Mouse (Mus musculus): ENCODE data around the gene Amdhd1. TPM values are rescaled to one million over a fixed set of nuclear protein-coding genes. Genes with fewer than 3 reads are reported as not detected.

Amdhd1 gene
- 0.09 TPM in 1 of 2 replicates, not detected in the other for polyA plus RNA-seq (2015; fragmentation: Nextera tagmentation; extraction: Ambion mirVana)

DNA sequence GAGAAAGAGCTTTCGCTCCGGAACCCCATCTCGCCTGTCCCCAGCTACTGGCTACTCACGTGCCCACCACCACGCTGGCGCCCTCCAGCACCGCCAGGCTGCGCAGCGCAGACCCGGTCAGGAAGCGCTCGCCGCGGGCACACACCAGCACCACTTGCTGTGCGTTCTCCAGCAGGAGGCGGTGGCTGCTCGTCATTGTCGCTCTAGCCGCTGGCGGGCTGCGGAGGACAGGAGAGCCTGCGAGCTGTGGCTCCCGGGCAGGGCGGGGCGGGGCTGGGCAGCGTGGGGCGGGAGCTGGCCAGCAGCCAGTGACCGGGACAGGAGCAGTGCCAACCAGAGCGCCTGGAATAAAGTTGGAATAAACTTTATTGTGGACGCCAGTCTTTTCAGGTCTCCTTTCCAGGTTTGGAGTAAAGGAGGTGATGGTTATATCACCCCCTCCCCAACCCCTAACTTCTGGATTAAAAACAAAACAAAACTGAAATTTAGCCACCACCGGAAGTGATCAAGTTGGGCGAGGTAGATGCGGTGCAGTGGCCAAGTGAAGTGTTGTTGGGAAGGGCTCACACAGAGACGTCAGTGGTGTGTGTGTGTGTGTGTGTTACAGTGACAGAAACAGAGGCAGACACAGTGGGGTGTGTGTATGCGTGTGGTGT lies at the start of gene Amdhd1:
Amdhd1 (minus strand) TSS at position 259 of the 656 bp plus-strand sequence.
- Histone ChIP-seq H3K27me3 (replicated peaks; ENCODE audit: control insufficient read depth, insufficient read depth, low read length) (0 out of 2 replicates have a peak, but pooled peaks cover 6% of the 10 kb centered on the region), H3K4me3 (ENCODE audit: low read depth, low read length) (peak within 1 kb of the TSS; percentile 36), H3K36me3 (ENCODE audit: control insufficient read depth, insufficient read depth) (no peaks in the 10 kb centered on the region), H3K9me3 (ENCODE audit: control insufficient read depth) (no peaks in the 10 kb centered on the region), H3K27ac (ENCODE audit: low read depth, low read length) (no peak within 1 kb of the TSS), H3K9ac (ENCODE audit: low read depth, low read length) (0 out of 2 replicates have a peak within 1 kb of the TSS, but pooled peaks have one; percentile 13), H3K4me2 (replicated peaks; ENCODE audit: low read depth) (peak within 1 kb of the TSS; percentile 73), H3K4me1 (replicated peaks; ENCODE audit: control insufficient read depth, insufficient read depth, low read length) (no peaks in the 10 kb centered on the region)
- peak; percentile 95 for ATAC-seq
- WGBS: 3% methylated on average over 35 of the region's 35 CpGs
- peak; percentile 94 for TF ChIP-seq CTCF (IDR thresholded peaks at IDR 0.05; ENCODE audit: low read depth)

DNA sequence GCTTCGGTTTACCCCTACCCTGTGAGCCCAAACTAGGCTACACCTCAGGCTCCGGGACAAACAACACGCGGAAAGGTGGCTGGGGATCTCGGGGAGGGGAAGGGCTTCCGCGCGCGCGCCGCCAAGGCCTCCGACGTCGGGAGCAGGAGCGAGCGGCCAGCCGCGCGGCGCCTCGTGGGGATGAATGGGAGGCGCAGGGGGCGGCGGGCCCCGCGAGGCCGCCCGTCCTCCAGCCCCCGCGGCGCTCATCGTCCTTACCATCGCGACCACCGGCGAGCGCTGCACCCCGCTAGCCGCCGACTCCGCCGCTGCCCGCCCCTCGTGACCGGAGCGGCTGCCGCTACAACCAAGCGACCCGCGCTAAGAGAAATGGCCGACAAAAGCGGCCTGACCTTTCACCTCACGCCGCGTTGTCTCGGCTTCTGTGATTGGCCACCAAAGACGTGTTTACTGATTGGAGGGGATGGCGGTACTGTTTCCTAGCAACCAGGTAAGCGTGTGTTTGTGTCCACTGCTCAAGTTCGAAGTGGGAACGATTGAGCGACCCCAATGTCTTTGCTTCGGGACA lies 49.5 kb upstream of the Amdhd1 start, which contains the start of gene Snrpf:
Snrpf (minus strand) TSS at position 426 of the 568 bp plus-strand sequence.
- WGBS: 1% methylated on average over 63 of the region's 63 CpGs
- no peaks in the 10 kb centered on the region for H3K9me3 ChIP-seq (ENCODE audit: control insufficient read depth)
- H3K27ac ChIP-seq (ENCODE audit: low read depth, low read length): peak within 1 kb of the TSS; percentile 68
- H3K9ac ChIP-seq (ENCODE audit: low read depth, low read length): peak within 1 kb of the TSS; percentile 77
- peak; percentile 90 for ATAC-seq
- peak within 1 kb of the TSS; percentile 84 for H3K4me2 ChIP-seq (replicated peaks; ENCODE audit: low read depth)
- H3K4me3 ChIP-seq (ENCODE audit: low read depth, low read length): peak within 1 kb of the TSS; percentile 72
- no peaks in the 10 kb centered on the region for H3K27me3 ChIP-seq (replicated peaks; ENCODE audit: control insufficient read depth, insufficient read depth, low read length)
- H3K36me3 ChIP-seq (ENCODE audit: control insufficient read depth, insufficient read depth): no peaks in the 10 kb centered on the region
- TF ChIP-seq CTCF (IDR thresholded peaks at IDR 0.05; ENCODE audit: low read depth): no peak
- no peaks in the 10 kb centered on the region; the same call in 1 of the 2 replicates for H3K4me1 ChIP-seq (replicated peaks; ENCODE audit: control insufficient read depth, insufficient read depth, low read length)

DNA sequence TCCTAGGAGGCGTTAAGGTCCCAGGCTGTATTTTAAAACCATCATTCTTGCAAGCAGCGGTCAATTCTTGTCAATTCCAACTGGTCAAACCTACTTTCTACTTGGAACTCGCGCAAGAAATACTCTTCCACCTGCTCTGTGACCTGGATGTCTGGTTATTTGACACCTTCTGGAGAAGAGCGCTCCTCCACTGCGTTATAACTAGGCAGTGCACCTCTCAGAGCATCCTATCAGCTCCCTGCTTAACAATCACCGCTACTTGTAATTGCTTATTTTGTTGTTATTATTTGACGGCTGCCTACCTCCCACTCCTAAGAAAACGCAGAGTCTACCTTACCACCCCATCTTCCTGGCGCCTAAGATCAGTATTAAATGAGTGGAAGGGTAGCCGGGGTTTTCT lies 49.0 kb upstream of the Amdhd1 start:
- no peak for TF ChIP-seq CTCF (IDR thresholded peaks at IDR 0.05; ENCODE audit: low read depth)
- Histone ChIP-seq H3K27me3 (replicated peaks; ENCODE audit: control insufficient read depth, insufficient read depth, low read length) (no peaks in the 10 kb centered on the region), H3K36me3 (ENCODE audit: control insufficient read depth, insufficient read depth) (no peaks in the 10 kb centered on the region), H3K9me3 (ENCODE audit: control insufficient read depth) (no peaks in the 10 kb centered on the region), H3K4me3 (ENCODE audit: low read depth, low read length) (peak overlapping the region; percentile 72), H3K4me2 (replicated peaks; ENCODE audit: low read depth) (peak overlapping the region; percentile 84), H3K27ac (ENCODE audit: low read depth, low read length) (0 out of 2 replicates have a peak overlapping the region, but pooled peaks have one; percentile 68), H3K9ac (ENCODE audit: low read depth, low read length) (peak overlapping the region; percentile 77), H3K4me1 (replicated peaks; ENCODE audit: control insufficient read depth, insufficient read depth, low read length) (no peaks in the 10 kb centered on the region; the same call in 1 of the 2 replicates)
- whole genome bisulfite sequencing: 1% methylated on average over 11 of the region's 11 CpGs
- ATAC-seq: no peak

DNA sequence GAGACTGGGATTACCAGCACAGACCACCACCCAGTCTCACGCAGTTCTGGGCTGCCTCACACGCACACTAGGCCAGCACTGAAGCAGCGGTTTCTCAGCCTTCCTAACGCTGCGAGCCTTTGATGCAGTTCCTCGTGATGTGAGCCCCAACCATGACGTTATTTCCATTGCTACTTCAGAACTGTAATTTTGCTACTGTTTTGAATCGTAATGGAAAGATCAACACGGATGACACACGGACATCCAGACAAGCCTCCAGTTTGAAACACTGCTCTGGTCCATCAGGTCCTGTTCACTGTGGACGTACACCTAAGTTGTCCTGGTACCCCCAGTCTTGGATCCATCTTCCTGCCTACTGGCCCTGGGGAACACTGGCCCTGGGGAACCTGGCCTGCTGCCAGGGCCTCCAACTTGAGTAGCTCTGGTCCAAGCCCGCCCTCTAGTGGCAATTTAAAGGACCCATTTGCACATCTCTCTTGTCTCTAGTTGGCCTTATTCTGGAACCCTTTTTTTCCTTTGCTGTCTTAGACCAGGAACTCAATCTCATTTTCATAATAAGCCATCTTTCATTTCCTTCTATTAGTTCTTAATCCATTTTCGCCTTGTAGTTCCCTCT lies 37.5 kb upstream of the Amdhd1 start:
- H3K27ac ChIP-seq (ENCODE audit: low read depth, low read length): no peak overlapping the region
- H3K4me1 ChIP-seq (replicated peaks; ENCODE audit: control insufficient read depth, insufficient read depth, low read length): no peaks in the 10 kb centered on the region
- peaks cover 4% of the 10 kb centered on the region; the same call in 1 of the 2 replicates for H3K36me3 ChIP-seq (ENCODE audit: control insufficient read depth, insufficient read depth)
- 0 out of 2 replicates have a peak, but pooled peaks have one; percentile 16 for ATAC-seq
- WGBS: 59% methylated on average over 13 of the region's 13 CpGs
- peak; percentile 90 for TF ChIP-seq CTCF (IDR thresholded peaks at IDR 0.05; ENCODE audit: low read depth)
- no peak overlapping the region for H3K9ac ChIP-seq (ENCODE audit: low read depth, low read length)
- H3K9me3 ChIP-seq (ENCODE audit: control insufficient read depth): no peaks in the 10 kb centered on the region
- H3K27me3 ChIP-seq (replicated peaks; ENCODE audit: control insufficient read depth, insufficient read depth, low read length): no peaks in the 10 kb centered on the region
- no peak overlapping the region for H3K4me2 ChIP-seq (replicated peaks; ENCODE audit: low read depth)
- H3K4me3 ChIP-seq (ENCODE audit: low read depth, low read length): no peak overlapping the region

DNA sequence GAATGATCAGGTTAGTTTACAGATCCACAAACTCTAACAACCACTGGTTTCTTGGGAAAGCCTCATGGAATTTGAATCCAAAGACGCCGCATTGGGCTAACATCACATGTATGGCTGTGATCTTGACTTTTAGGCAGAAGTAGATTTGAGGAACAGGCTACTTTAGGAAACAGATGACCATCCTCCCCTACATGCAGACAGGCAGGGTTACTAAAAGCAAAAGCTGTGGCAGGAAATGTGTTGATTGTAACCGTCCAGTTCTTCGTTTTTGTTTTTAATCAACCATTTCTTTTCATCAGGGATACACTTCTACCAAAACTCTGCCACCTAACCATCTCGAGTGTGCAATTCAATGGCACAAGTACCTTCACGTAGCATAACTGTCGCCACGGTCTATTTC lies 36.1 kb upstream of the Amdhd1 start:
- 88% methylated on average over 8 of the region's 8 CpGs for WGBS
- no peak for ATAC-seq
- H3K27me3 ChIP-seq (replicated peaks; ENCODE audit: control insufficient read depth, insufficient read depth, low read length): no peaks in the 10 kb centered on the region
- H3K4me3 ChIP-seq (ENCODE audit: low read depth, low read length): no peak overlapping the region
- H3K9me3 ChIP-seq (ENCODE audit: control insufficient read depth): no peaks in the 10 kb centered on the region
- H3K4me2 ChIP-seq (replicated peaks; ENCODE audit: low read depth): no peak overlapping the region
- TF ChIP-seq CTCF (IDR thresholded peaks at IDR 0.05; ENCODE audit: low read depth): no peak
- H3K27ac ChIP-seq (ENCODE audit: low read depth, low read length): no peak overlapping the region
- no peaks in the 10 kb centered on the region for H3K4me1 ChIP-seq (replicated peaks; ENCODE audit: control insufficient read depth, insufficient read depth, low read length)
- H3K9ac ChIP-seq (ENCODE audit: low read depth, low read length): no peak overlapping the region
- H3K36me3 ChIP-seq (ENCODE audit: control insufficient read depth, insufficient read depth): no peaks in the 10 kb centered on the region

DNA sequence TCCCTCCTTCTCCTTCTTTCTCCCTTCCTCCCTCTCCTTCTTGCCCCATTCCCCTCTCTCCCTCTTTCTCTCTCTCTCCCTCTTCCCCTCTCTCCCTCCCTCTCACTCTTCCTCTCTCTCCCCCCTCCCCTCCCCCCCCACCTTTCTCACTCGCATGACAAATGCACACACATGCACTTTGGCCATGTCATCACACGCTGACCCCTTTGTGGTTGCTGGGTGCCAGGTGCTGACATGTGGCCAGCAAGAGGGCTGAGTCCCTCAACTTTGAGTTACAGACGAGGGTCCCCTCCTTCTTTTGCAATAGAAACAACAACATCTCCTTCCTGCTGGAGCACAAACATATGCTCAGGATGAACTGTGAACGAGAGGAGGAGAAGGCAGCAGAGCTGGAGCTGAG lies 35.1 kb upstream of the Amdhd1 start:
- no peak overlapping the region for H3K4me2 ChIP-seq (replicated peaks; ENCODE audit: low read depth)
- no peaks in the 10 kb centered on the region for H3K36me3 ChIP-seq (ENCODE audit: control insufficient read depth, insufficient read depth)
- no peak overlapping the region for H3K4me3 ChIP-seq (ENCODE audit: low read depth, low read length)
- no peak overlapping the region for H3K9ac ChIP-seq (ENCODE audit: low read depth, low read length)
- no peaks in the 10 kb centered on the region for H3K9me3 ChIP-seq (ENCODE audit: control insufficient read depth)
- H3K27ac ChIP-seq (ENCODE audit: low read depth, low read length): no peak overlapping the region
- H3K27me3 ChIP-seq (replicated peaks; ENCODE audit: control insufficient read depth, insufficient read depth, low read length): no peaks in the 10 kb centered on the region
- no peak for ATAC-seq
- 58% methylated on average over 4 of the region's 4 CpGs for WGBS
- TF ChIP-seq CTCF (IDR thresholded peaks at IDR 0.05; ENCODE audit: low read depth): no peak
- H3K4me1 ChIP-seq (replicated peaks; ENCODE audit: control insufficient read depth, insufficient read depth, low read length): no peaks in the 10 kb centered on the region
